In genomic region chr1:53749881-53750385, GRCm38 (mm10) we compare ENCODE assay signal across 3 mouse cellular contexts. TPM values are rescaled to one million over a fixed set of nuclear protein-coding genes. Genes with fewer than 3 reads are reported as not detected.
"Had no signal": no experiment of that assay in that cellular context is flagged by ENCODE, and none has a peak within 500 bp of the region (broad histone marks: within the 10 kb centered on the region; RNA-seq: fewer than 3 reads in every experiment).

No protein-coding gene starts in this region.

RNA-seq across cellular contexts. Expression of gene Dnah7a, which starts 43.3 kb away (rescaled TPM):
- total RNA-seq: neutrophil, adult 5-6 weeks had no signal
- polyA plus RNA-seq: small intestine, adult 2 months; spleen, adult 2 months had no signal
